ENCODE assay signal across 12 mouse cellular contexts in the genomic region with DNA sequence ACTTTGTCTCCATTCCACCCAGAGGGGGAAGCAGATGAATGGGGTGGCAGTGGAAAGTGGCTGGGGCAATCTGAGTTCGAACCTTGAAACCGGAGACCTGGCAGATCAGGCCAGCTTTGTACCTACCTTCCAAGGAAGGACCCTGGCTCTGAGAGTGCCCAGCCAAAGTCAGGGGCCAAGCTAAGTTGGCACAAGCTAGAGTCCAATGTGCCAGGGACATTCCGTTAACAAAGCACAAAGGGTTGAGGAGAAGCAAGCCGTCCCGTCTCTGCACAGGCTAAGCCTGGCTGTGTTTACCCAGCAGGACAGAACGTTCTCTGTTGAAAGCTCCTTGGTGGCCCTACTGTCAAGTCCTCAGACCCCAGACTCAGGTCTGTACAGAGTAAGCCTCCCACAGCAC. TPM values are rescaled to one million over a fixed set of nuclear protein-coding genes. Genes with fewer than 3 reads are reported as not detected.
DNase-seq lines count a peak whose midpoint lies in the region; ATAC-seq lines count a peak whose summit lies in the region.
"Had no signal": no experiment of that assay in that cellular context is flagged by ENCODE, and none has a peak within 500 bp of the region (broad histone marks: within the 10 kb centered on the region; RNA-seq: fewer than 3 reads in every experiment).

No protein-coding gene starts in this region.

- H3K9ac ChIP-seq in intestine, embryonic 15.5 days: no peak overlapping the region
- H3K9ac ChIP-seq: liver, embryonic 14.5 days had no signal

- H3K4me3 ChIP-seq in heart, embryonic 10.5 days: no peak overlapping the region
- no peak overlapping the region for H3K4me3 ChIP-seq in intestine, embryonic 15.5 days (replicated peaks)

- intact Hi-C loops in left cerebral cortex, postnatal 14 days (cut with DNase I): no loop called here
- intact Hi-C loops in left cerebral cortex, postnatal 36 days (cut with DNase I): no loop called here

- WGBS in heart, embryonic 10.5 days: 78% methylated on average over 6 of the region's 6 CpGs
- 72% methylated on average over 6 of the region's 6 CpGs for WGBS in intestine, embryonic 15.5 days

- peak; percentile 67 to 80 for DNase-seq in heart, adult 18-20 months
- DNase-seq in heart, embryonic 10.5 days (ENCODE audit: low spot score): no peak
- peak; percentile 48 to 73 for DNase-seq in left cerebral cortex, postnatal 14 days (ENCODE audit: low spot score in 2 of 2)
- DNase-seq in left cerebral cortex, postnatal 36 days (ENCODE audit: low spot score in 2 of 2): no peak
- DNase-seq in cerebellum, adult 8-10 months: peak; percentile 32
- DNase-seq in layer of hippocampus, adult 8-10 months (ENCODE audit: low spot score in 2 of 2): peak; percentile 57 to 73
- DNase-seq in yolk sac, embryonic 10.5 days (ENCODE audit: low spot score): no peak
- DNase-seq: embryo, embryonic 11 days; kidney, adult 11 months; lung, postnatal 4 days had no signal

- ATAC-seq in intestine, embryonic 15.5 days: no peak

- H3K4me2 ChIP-seq in intestine, embryonic 15.5 days (replicated peaks): no peak overlapping the region

- H3K27me3 ChIP-seq in heart, embryonic 10.5 days (ENCODE audit: insufficient read depth, poor library complexity, severe bottlenecking): peaks cover 21% of the 10 kb centered on the region
- no peaks in the 10 kb centered on the region for H3K27me3 ChIP-seq in intestine, embryonic 15.5 days (replicated peaks)

- H3K27ac ChIP-seq in heart, embryonic 10.5 days: no peak overlapping the region
- H3K27ac ChIP-seq in intestine, embryonic 15.5 days: no peak overlapping the region
- H3K27ac ChIP-seq: liver, embryonic 14.5 days had no signal

- no peaks in the 10 kb centered on the region for H3K36me3 ChIP-seq in heart, embryonic 10.5 days
- no peaks in the 10 kb centered on the region for H3K36me3 ChIP-seq in intestine, embryonic 15.5 days

- H3K4me1 ChIP-seq in heart, embryonic 10.5 days: peaks cover 24% of the 10 kb centered on the region
- peaks cover 12% of the 10 kb centered on the region for H3K4me1 ChIP-seq in intestine, embryonic 15.5 days (replicated peaks)

- no peaks in the 10 kb centered on the region for H3K9me3 ChIP-seq in heart, embryonic 10.5 days
- no peaks in the 10 kb centered on the region for H3K9me3 ChIP-seq in intestine, embryonic 15.5 days

RNA-seq across cellular contexts. Expression of gene Rab4a, which starts 19.6 kb away (rescaled TPM):
- 1 to 10 TPM; 8.6 to 8.9 TPM for total RNA-seq in heart, adult 18-20 months (2021)
- 65.9 and 68.9 TPM in 2 replicates for polyA plus RNA-seq in heart, embryonic 10.5 days (2016; fragmentation: Nextera tagmentation; extraction: Ambion mirVana)
- total RNA-seq in left cerebral cortex, postnatal 14 days (2021): 10 to 100 TPM; 46.5 to 51.8 TPM
- 10 to 100 TPM; 41.0 to 45.8 TPM for total RNA-seq in left cerebral cortex, postnatal 36 days (2021)
- total RNA-seq in layer of hippocampus, adult 8-10 months (2022): 10 to 100 TPM; 42.9 to 44.6 (median 43.4) TPM
- 53.1 and 54.8 TPM in 2 replicates for polyA plus RNA-seq in intestine, embryonic 15.5 days (2015; fragmentation: Nextera tagmentation; extraction: Ambion mirVana)

Comparison
In these comparisons a context has a peak if more than half of its experiments do, and no peak if none do; other contexts are left out.
1. DNase-seq: peak in heart, adult 18-20 months (2 of 2), left cerebral cortex, postnatal 14 days (2 of 2), cerebellum, adult 8-10 months (single experiment) and layer of hippocampus, adult 8-10 months (2 of 2); none in heart, embryonic 10.5 days (single experiment), left cerebral cortex, postnatal 36 days (0 of 2) and yolk sac, embryonic 10.5 days (single experiment).
2. RNA of gene Rab4a, which starts 19.6 kb away (total RNA-seq): 46.5 to 51.8 TPM in left cerebral cortex, postnatal 14 days, 41.0 to 45.8 TPM in left cerebral cortex, postnatal 36 days and 42.9 to 44.6 TPM in layer of hippocampus, adult 8-10 months; 8.6 to 8.9 TPM in heart, adult 18-20 months; every median in the first group is over 4 times any median in the second.